Mouse (Mus musculus): ENCODE data around the gene Hist1h4h. TPM values are rescaled to one million over a fixed set of nuclear protein-coding genes. Genes with fewer than 3 reads are reported as not detected.

Gene Hist1h4h
- total RNA-seq, 4 experiments from 2014 or later, result 381 to 523 (median 406) TPM

GRCm38 (mm10) chr13:23513517-23513916 is 17.3 kb upstream of the Hist1h4h start:
- no peak for DNase-seq

- DNase-seq, result no peak
Measured at GRCm38 (mm10) chr13:23515281-23515680, 15.6 kb upstream of the Hist1h4h start.

- no peak for DNase-seq
Measured at GRCm38 (mm10) chr13:23515826-23516620, 14.8 kb upstream of the Hist1h4h start.

GRCm38 (mm10) chr13:23516822-23517602 is 13.8 kb upstream of the Hist1h4h start:
- peak; percentile 48 for DNase-seq

GRCm38 (mm10) chr13:23517603-23518294 is 13.1 kb upstream of the Hist1h4h start:
- DNase-seq, result peak; percentile 86

GRCm38 (mm10) chr13:23518295-23518603 is 12.6 kb upstream of the Hist1h4h start:
- DNase-seq, result no peak

GRCm38 (mm10) chr13:23518885-23519284 is 12.0 kb upstream of the Hist1h4h start:
- peak; percentile 70 for DNase-seq

GRCm38 (mm10) chr13:23519416-23519815 is 11.4 kb upstream of the Hist1h4h start:
- DNase-seq, result peak; percentile 77

- DNase-seq, result peak; percentile 77
Measured at GRCm38 (mm10) chr13:23521703-23522102, 9.1 kb upstream of the Hist1h4h start.

GRCm38 (mm10) chr13:23523976-23524375 is 6.9 kb upstream of the Hist1h4h start:
- DNase-seq, result no peak

- DNase-seq, result peak; percentile 66
Measured at GRCm38 (mm10) chr13:23524654-23525053, 6.2 kb upstream of the Hist1h4h start.

- no peak for DNase-seq
Measured at GRCm38 (mm10) chr13:23525901-23526300, 4.9 kb upstream of the Hist1h4h start.

- peak; percentile 88 for DNase-seq
Measured at GRCm38 (mm10) chr13:23526312-23526711, 4.5 kb upstream of the Hist1h4h start.

GRCm38 (mm10) chr13:23529005-23529404 is 1.8 kb upstream of the Hist1h4h start:
- DNase-seq, result no peak

- no peak for DNase-seq
Measured at GRCm38 (mm10) chr13:23529480-23530165, 1.2 kb upstream of the Hist1h4h start.

GRCm38 (mm10) chr13:23530181-23530900 is 509 bp upstream of the Hist1h4h start:
- DNase-seq, result peak; percentile 52

- no peak for DNase-seq
Measured at GRCm38 (mm10) chr13:23532262-23533075, 1.6 kb downstream of the Hist1h4h start.

- DNase-seq, result peak; percentile 59
Measured at GRCm38 (mm10) chr13:23533560-23534367, 2.9 kb downstream of the Hist1h4h start, which contains the start of gene Hist1h2af. Gene Hist1h2af, plus strand, starts transcription at chr13:23533906.

- no peak for DNase-seq
Measured at GRCm38 (mm10) chr13:23534368-23535131, 3.7 kb downstream of the Hist1h4h start.
